8 mouse cellular contexts compared by ENCODE assay signal in the genomic region with DNA sequence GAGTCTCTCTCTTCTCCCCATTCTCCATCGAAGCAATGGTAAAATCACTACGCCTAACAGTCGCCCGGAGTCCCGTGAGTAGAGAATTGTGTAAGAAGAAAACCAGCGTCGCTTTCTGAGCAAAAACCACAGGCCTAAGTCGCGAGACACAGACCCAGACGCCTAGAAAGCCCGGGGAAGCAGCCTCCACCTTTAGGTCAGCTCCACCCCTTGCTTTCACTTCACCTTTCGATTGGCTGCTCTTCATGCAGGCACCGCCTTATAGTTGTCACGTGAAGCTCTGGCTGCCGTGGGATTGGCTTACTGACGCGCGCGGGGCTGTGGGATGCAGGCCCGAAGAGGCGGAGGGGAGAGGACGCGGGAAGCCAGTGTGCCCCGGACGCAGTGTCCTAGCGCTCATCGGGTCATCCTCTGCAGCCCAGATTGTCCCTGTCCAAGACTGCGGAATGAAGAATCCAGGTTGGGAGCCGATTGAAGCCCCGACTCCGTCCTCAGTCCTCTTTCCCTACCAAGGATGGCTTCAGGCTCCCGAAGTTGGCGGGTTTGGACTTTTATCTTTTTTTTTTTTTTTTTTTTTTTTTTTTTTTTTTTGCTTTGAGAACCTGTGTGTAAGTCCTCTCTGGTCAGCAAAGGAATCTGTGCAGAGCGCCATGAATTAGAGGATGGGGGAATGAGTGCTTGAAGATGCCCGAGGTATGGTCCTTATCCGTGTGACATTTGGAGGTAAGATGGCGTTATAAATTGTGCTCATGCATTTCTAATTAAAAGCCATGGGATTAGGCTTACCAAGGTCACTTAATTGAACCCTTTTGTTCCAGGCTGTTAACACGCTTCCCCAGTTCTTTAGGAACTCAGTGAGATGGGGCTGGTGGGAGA. TPM values are rescaled to one million over a fixed set of nuclear protein-coding genes. Genes with fewer than 3 reads are reported as not detected.
DNase-seq lines count a peak whose midpoint lies in the region; ATAC-seq and TF ChIP-seq lines count a peak whose summit lies in the region.

No protein-coding gene starts in this region.

- POLR2A ChIA-PET in Patski (lab: Charles Lee), result interaction anchor here (1.1 kb wide), 1 partner anchor 15 kb away, joined by 5 read pairs; no protein-coding TSS in a partner anchor

- CTCF ChIA-PET in Patski (lab: Charles Lee), result no interaction called here

- no peak for TF ChIP-seq CTCF in Patski (IDR thresholded peaks at IDR 0.05)

- peak overlapping the region; percentile 82 for H3K27ac ChIP-seq in hindbrain, embryonic 14.5 days

- peak; percentile 100 for ATAC-seq in Patski
- ATAC-seq in hindbrain, embryonic 14.5 days (ENCODE audit: low FRiP score), result peak; percentile 100

- peaks cover 17% of the 10 kb centered on the region for H3K36me3 ChIP-seq in hindbrain, embryonic 14.5 days (replicated peaks; ENCODE audit: control insufficient read depth, insufficient read depth)

- peak overlapping the region; percentile 94 for H3K4me2 ChIP-seq in hindbrain, embryonic 14.5 days (replicated peaks)

- in situ Hi-C loops in Patski (cut with MboI; ENCODE audit: low pct_unique_long_range_greater_than_20kb), result loop anchor here (25.0 kb wide), 1 partner anchor 529 kb away; the partner anchor contains the start of genes Cct6b and Zfp830

- peaks cover 19% of the 10 kb centered on the region for H3K27me3 ChIP-seq in Patski
- no peaks in the 10 kb centered on the region for H3K27me3 ChIP-seq in hindbrain, embryonic 14.5 days (ENCODE audit: control insufficient read depth, insufficient read depth, low read length)

- DNase-seq in Patski (ENCODE audit: low read depth, low spot score), result no peak
- peak; percentile 95 to 96 for DNase-seq in cerebellum, postnatal 14 days
- peak; percentile 90 to 92 for DNase-seq in frontal cortex, postnatal 14 days (ENCODE audit: low spot score in 2 of 2)
- peak; percentile 91 for DNase-seq in hindbrain, embryonic 14.5 days (ENCODE audit: low spot score)
- DNase-seq in left cerebral cortex, adult 11 months (ENCODE audit: low spot score), result peak; percentile 96
- DNase-seq in lung, postnatal 4 days, result peak; percentile 96 to 97
- DNase-seq in retina, postnatal 7 days (ENCODE audit: low read depth, low spot score), result peak; percentile 91
- DNase-seq in urinary bladder, adult 2 months (ENCODE audit: low spot score), result peak; percentile 82

- H3K9ac ChIP-seq in hindbrain, embryonic 14.5 days, result peak overlapping the region; percentile 74

- H3K4me1 ChIP-seq in hindbrain, embryonic 14.5 days (replicated peaks; ENCODE audit: control insufficient read depth, insufficient read depth, low read length), result peaks cover 29% of the 10 kb centered on the region

- H3K4me3 ChIP-seq in hindbrain, embryonic 14.5 days (replicated peaks; ENCODE audit: low read length), result peak overlapping the region; percentile 64

- under 1% methylated on average over 38 of the region's 38 CpGs for WGBS in hindbrain, embryonic 14.5 days

- H3K9me3 ChIP-seq in hindbrain, embryonic 14.5 days (ENCODE audit: control insufficient read depth, low read length), result no peaks in the 10 kb centered on the region

RNA-seq across cellular contexts. Expression of gene Slfn14, which starts 5.1 kb away (rescaled TPM):
- not detected for polyA plus RNA-seq in Patski (2021)
- 0.05 TPM in 1 of 2 replicates, not detected in the other for polyA plus RNA-seq in hindbrain, embryonic 14.5 days (2014; fragmentation: Nextera tagmentation; extraction: Ambion mirVana)
- 0.01 TPM in 1 of 2 replicates, not detected in the other for polyA plus RNA-seq in urinary bladder, adult 2 months (2012; rRNA removed)

RNA-seq across cellular contexts. Expression of gene Ap2b1, which starts 7.2 kb away (rescaled TPM):
- polyA plus RNA-seq in Patski (2021), result 112 TPM
- polyA plus RNA-seq in hindbrain, embryonic 14.5 days (2014; fragmentation: Nextera tagmentation; extraction: Ambion mirVana), result 154 and 180 TPM in 2 replicates
- 37.1 and 46.7 TPM in 2 replicates for polyA plus RNA-seq in urinary bladder, adult 2 months (2012; rRNA removed)

RNA-seq across cellular contexts. Expression of gene Pex12, which starts 10.8 kb away (rescaled TPM):
- 12.7 TPM for polyA plus RNA-seq in Patski (2021)
- polyA plus RNA-seq in hindbrain, embryonic 14.5 days (2014; fragmentation: Nextera tagmentation; extraction: Ambion mirVana), result 14.9 and 15.1 TPM in 2 replicates
- polyA plus RNA-seq in urinary bladder, adult 2 months (2012; rRNA removed), result 10.6 and 11.0 TPM in 2 replicates
